In genomic region chr11:74751352-74752066, GRCm38 (mm10) we compare ENCODE assay signal across 12 mouse cellular contexts. TPM values are rescaled to one million over a fixed set of nuclear protein-coding genes. Genes with fewer than 3 reads are reported as not detected.
DNase-seq lines count a peak whose midpoint lies in the region; ATAC-seq and TF ChIP-seq lines count a peak whose summit lies in the region.
"Had no signal": no experiment of that assay in that cellular context is flagged by ENCODE, and none has a peak within 500 bp of the region (broad histone marks: within the 10 kb centered on the region; RNA-seq: fewer than 3 reads in every experiment).

No protein-coding gene starts in this region.

- peak overlapping the region; percentile 17; the same call in 1 of the 2 replicates for H3K27ac ChIP-seq in heart, embryonic 10.5 days
- H3K27ac ChIP-seq in forebrain, embryonic 10.5 days, result peak overlapping the region; percentile 83
- peak overlapping the region; percentile 72 for H3K27ac ChIP-seq in hindbrain, postnatal 0 days
- H3K27ac ChIP-seq in midbrain, embryonic 14.5 days (replicated peaks; ENCODE audit: low read depth, low read length), result peak overlapping the region; percentile 60
- H3K27ac ChIP-seq: embryonic facial prominence, embryonic 15.5 days; neural tube, embryonic 12.5 days had no signal

- no peak overlapping the region for H3K4me3 ChIP-seq in heart, embryonic 10.5 days
- H3K4me3 ChIP-seq in forebrain, embryonic 10.5 days, result no peak overlapping the region
- no peak overlapping the region for H3K4me3 ChIP-seq in hindbrain, postnatal 0 days (ENCODE audit: low read length)
- H3K4me3 ChIP-seq in midbrain, embryonic 14.5 days (replicated peaks; ENCODE audit: low read depth, low read length), result no peak overlapping the region
- H3K4me3 ChIP-seq: embryonic facial prominence, embryonic 15.5 days; neural tube, embryonic 12.5 days had no signal

- intact Hi-C loops in heart, postnatal 10 days (cut with DNase I), result no loop called here

- ATAC-seq in hindbrain, postnatal 0 days, result peak; percentile 56; the same call in 1 of the 2 replicates
- no peak for ATAC-seq in midbrain, embryonic 14.5 days (ENCODE audit: low FRiP score, low TSS enrichment)

- no peaks in the 10 kb centered on the region for H3K36me3 ChIP-seq in heart, embryonic 10.5 days
- H3K36me3 ChIP-seq in forebrain, embryonic 10.5 days (replicated peaks), result no peaks in the 10 kb centered on the region
- no peaks in the 10 kb centered on the region for H3K36me3 ChIP-seq in hindbrain, postnatal 0 days (ENCODE audit: insufficient read depth, low read length)
- no peaks in the 10 kb centered on the region for H3K36me3 ChIP-seq in midbrain, embryonic 14.5 days (ENCODE audit: control insufficient read depth, insufficient read depth, low read length)
- H3K36me3 ChIP-seq: embryonic facial prominence, embryonic 15.5 days; neural tube, embryonic 12.5 days had no signal

- TF ChIP-seq CTCF in hindbrain, postnatal 0 days (IDR thresholded peaks at IDR 0.05; ENCODE audit: low read depth), result no peak

- H3K27me3 ChIP-seq in heart, embryonic 10.5 days (ENCODE audit: insufficient read depth, poor library complexity, severe bottlenecking), result no peaks in the 10 kb centered on the region
- H3K27me3 ChIP-seq in forebrain, embryonic 10.5 days (ENCODE audit: poor library complexity, severe bottlenecking), result no peaks in the 10 kb centered on the region
- H3K27me3 ChIP-seq in hindbrain, postnatal 0 days (ENCODE audit: insufficient read depth, low read length), result no peaks in the 10 kb centered on the region
- no peaks in the 10 kb centered on the region for H3K27me3 ChIP-seq in midbrain, embryonic 14.5 days (ENCODE audit: control insufficient read depth, insufficient read depth, low read length)
- H3K27me3 ChIP-seq: embryonic facial prominence, embryonic 15.5 days; neural tube, embryonic 12.5 days had no signal

- DNase-seq in heart, embryonic 10.5 days (ENCODE audit: low spot score), result no peak
- no peak for DNase-seq in heart, postnatal 10 days
- no peak for DNase-seq in forebrain, embryonic 10.5 days (ENCODE audit: extremely low spot score, low spot score)
- peak; percentile 36 for DNase-seq in hindbrain, postnatal 0 days (ENCODE audit: low spot score)
- DNase-seq in midbrain, embryonic 14.5 days, result peak; percentile 37
- no peak for DNase-seq in gastrocnemius, postnatal 25 days
- no peak for DNase-seq in heart, postnatal 4 days
- no peak for DNase-seq in urinary bladder, postnatal 14 days (ENCODE audit: low spot score)
- DNase-seq: cerebellum, adult 11-12 months; kidney, adult 2 months had no signal

- 70% methylated on average over 9 of the region's 9 CpGs for WGBS in heart, embryonic 10.5 days
- WGBS in forebrain, embryonic 10.5 days, result 44% methylated on average over 9 of the region's 9 CpGs
- WGBS in hindbrain, postnatal 0 days, result 38% methylated on average over 9 of the region's 9 CpGs
- WGBS in midbrain, embryonic 14.5 days, result 23% methylated on average over 9 of the region's 9 CpGs

- peaks cover 32% of the 10 kb centered on the region for H3K4me1 ChIP-seq in heart, embryonic 10.5 days
- peaks cover 22% of the 10 kb centered on the region for H3K4me1 ChIP-seq in forebrain, embryonic 10.5 days
- H3K4me1 ChIP-seq in hindbrain, postnatal 0 days (ENCODE audit: insufficient read depth, low read length), result no peaks in the 10 kb centered on the region
- peaks cover 4% of the 10 kb centered on the region; the same call in 1 of the 2 replicates for H3K4me1 ChIP-seq in midbrain, embryonic 14.5 days (ENCODE audit: control insufficient read depth, insufficient read depth, low read length)
- H3K4me1 ChIP-seq: embryonic facial prominence, embryonic 15.5 days; neural tube, embryonic 12.5 days had no signal

- no peak overlapping the region for H3K9ac ChIP-seq in hindbrain, postnatal 0 days (replicated peaks; ENCODE audit: low read length)
- H3K9ac ChIP-seq in midbrain, embryonic 14.5 days (replicated peaks; ENCODE audit: low read length), result no peak overlapping the region
- H3K9ac ChIP-seq: embryonic facial prominence, embryonic 15.5 days; neural tube, embryonic 12.5 days had no signal

- no peaks in the 10 kb centered on the region for H3K9me3 ChIP-seq in heart, embryonic 10.5 days
- no peaks in the 10 kb centered on the region for H3K9me3 ChIP-seq in forebrain, embryonic 10.5 days
- H3K9me3 ChIP-seq in hindbrain, postnatal 0 days (ENCODE audit: low read length), result no peaks in the 10 kb centered on the region
- no peaks in the 10 kb centered on the region for H3K9me3 ChIP-seq in midbrain, embryonic 14.5 days (ENCODE audit: control insufficient read depth, low read length)
- H3K9me3 ChIP-seq: embryonic facial prominence, embryonic 15.5 days; neural tube, embryonic 12.5 days had no signal

- H3K4me2 ChIP-seq in hindbrain, postnatal 0 days (ENCODE audit: low read depth, low read length), result no peak overlapping the region
- H3K4me2 ChIP-seq in midbrain, embryonic 14.5 days (ENCODE audit: low read length), result 0 out of 2 replicates have a peak overlapping the region, but pooled peaks have one; percentile 3
- H3K4me2 ChIP-seq: embryonic facial prominence, embryonic 15.5 days; neural tube, embryonic 12.5 days had no signal

RNA-seq across cellular contexts. Expression of gene Mettl16, which starts 19.1 kb away (rescaled TPM):
- polyA plus RNA-seq in heart, embryonic 10.5 days (2016; fragmentation: Nextera tagmentation; extraction: Ambion mirVana), result 43.2 and 52.9 TPM in 2 replicates
- total RNA-seq in heart, postnatal 10 days (2021), result 10 to 100 TPM in 1 of 2 experiments, 1 to 10 TPM in 1; 9.9 to 14.7 TPM
- polyA plus RNA-seq in forebrain, embryonic 10.5 days (2016; fragmentation: Nextera tagmentation; extraction: Ambion mirVana), result 71.6 and 73.4 TPM in 2 replicates
- total RNA-seq in hindbrain, postnatal 0 days (2014; rRNA removed), result 8.3 and 10.6 TPM in 2 replicates
- polyA plus RNA-seq in hindbrain, postnatal 0 days (2015; fragmentation: Nextera tagmentation; extraction: Ambion mirVana), result 26.6 and 27.1 TPM in 2 replicates
- 34.4 and 41.1 TPM in 2 replicates for polyA plus RNA-seq in midbrain, embryonic 14.5 days (2014; fragmentation: Nextera tagmentation; extraction: Ambion mirVana)
- total RNA-seq in gastrocnemius, postnatal 25 days (2021), result 10 to 100 TPM in 1 of 2 experiments, 1 to 10 TPM in 1; 8.4 to 10.9 TPM
- 10 to 100 TPM; 15.2 to 16.9 TPM for total RNA-seq in heart, postnatal 4 days (2021)

RNA-seq across cellular contexts. Expression of gene Pafah1b1, which starts 27.0 kb away (rescaled TPM):
- polyA plus RNA-seq in heart, embryonic 10.5 days (2016; fragmentation: Nextera tagmentation; extraction: Ambion mirVana), result 47.2 and 55.8 TPM in 2 replicates
- total RNA-seq in heart, postnatal 10 days (2021), result 100 to 1,000 TPM; 236 to 281 TPM
- 45.1 and 48.5 TPM in 2 replicates for polyA plus RNA-seq in forebrain, embryonic 10.5 days (2016; fragmentation: Nextera tagmentation; extraction: Ambion mirVana)
- 181 and 190 TPM in 2 replicates for total RNA-seq in hindbrain, postnatal 0 days (2014; rRNA removed)
- 82.6 and 83.5 TPM in 2 replicates for polyA plus RNA-seq in hindbrain, postnatal 0 days (2015; fragmentation: Nextera tagmentation; extraction: Ambion mirVana)
- 105 and 120 TPM in 2 replicates for polyA plus RNA-seq in midbrain, embryonic 14.5 days (2014; fragmentation: Nextera tagmentation; extraction: Ambion mirVana)
- 100 to 1,000 TPM in 1 of 2 experiments, 10 to 100 TPM in 1; 96.4 to 101 TPM for total RNA-seq in gastrocnemius, postnatal 25 days (2021)
- 100 to 1,000 TPM; 265 to 269 TPM for total RNA-seq in heart, postnatal 4 days (2021)

Comparison
In these comparisons a context has a peak if more than half of its experiments do, and no peak if none do; other contexts are left out.
1. DNase-seq: peak in hindbrain, postnatal 0 days (single experiment) and midbrain, embryonic 14.5 days (single experiment); none in heart, embryonic 10.5 days (single experiment), heart, postnatal 10 days (0 of 2), forebrain, embryonic 10.5 days (single experiment), gastrocnemius, postnatal 25 days (single experiment), heart, postnatal 4 days (single experiment) and urinary bladder, postnatal 14 days (single experiment).
2. H3K27ac ChIP-seq: peak in every context shown above with its lines; median percentile 83 in forebrain, embryonic 10.5 days; 72 in hindbrain, postnatal 0 days; 60 in midbrain, embryonic 14.5 days; 17 in heart, embryonic 10.5 days.